Mouse (Mus musculus) MEL (cell line): ENCODE data around the gene Erich6.

Source experiments
- CHD2 ChIP-seq: IDR thresholded peaks from 2 replicates; pipeline ENCODE4 v1.6.1; 2011; ENCODE audit warnings: low read length, improper control_type of control experiment
- CTCF ChIP-seq, 3 experiments: IDR thresholded peaks in 2 of 3; conservative IDR thresholded peaks in 1 of 3; 2 replicates each; pipeline ENCODE4 v1.5.1; 2011 to 2012; ENCODE audit warnings: low read length in 3 of 3, low read depth in 2 of 3, mild to moderate bottlenecking in 2 of 3, improper control_type of control experiment in 1 of 3, inconsistent platforms in 1 of 3, mixed read lengths in 1 of 3, moderate library complexity in 1 of 3; ENCODE audit not compliant: control insufficient read depth in 1 of 3, insufficient read depth in 1 of 3, poor library complexity in 1 of 3, severe bottlenecking in 1 of 3
- GATA1 ChIP-seq: IDR thresholded peaks from 2 replicates; pipeline ENCODE4 v1.6.1; 2011; ENCODE audit warnings: low read depth, low read length, improper control_type of control experiment
- MAX ChIP-seq: IDR thresholded peaks from 2 replicates; pipeline ENCODE4 v1.6.1; 2011; ENCODE audit warnings: low read length, improper control_type of control experiment
- POLR2A ChIP-seq, 2 experiments: IDR thresholded peaks; 2 replicates each; pipeline ENCODE4 v1.6.1; 2011 to 2012; ENCODE audit warnings: low read length in 2 of 2, mild to moderate bottlenecking in 2 of 2, control low read depth in 1 of 2, improper control_type of control experiment in 1 of 2, low read depth in 1 of 2, moderate library complexity in 1 of 2; ENCODE audit not compliant: control insufficient read depth in 1 of 2, insufficient read depth in 1 of 2, poor library complexity in 1 of 2
- RAD21 ChIP-seq: IDR thresholded peaks from 2 replicates; pipeline ENCODE4 v1.6.1; 2011; ENCODE audit warnings: mild to moderate bottlenecking, low read depth, low read length, improper control_type of control experiment
- USF1 ChIP-seq: IDR thresholded peaks from 2 replicates; pipeline ENCODE4 v1.6.1; 2014; ENCODE audit warnings: low read depth, mild to moderate bottlenecking, inconsistent platforms, low read length, improper control_type of control experiment, moderate library complexity
- USF2 ChIP-seq, 2 experiments: IDR thresholded peaks; 2 replicates each; pipeline ENCODE4 v1.6.1; 2011 to 2012; ENCODE audit warnings: improper control_type of control experiment in 2 of 2, low read length in 2 of 2, borderline replicate concordance in 1 of 2, inconsistent platforms in 1 of 2, low read depth in 1 of 2, mild to moderate bottlenecking in 1 of 2; ENCODE audit not compliant: insufficient read depth in 1 of 2
- ZKSCAN1 ChIP-seq: IDR thresholded peaks from 2 replicates; pipeline ENCODE4 v1.6.1; 2012; ENCODE audit warnings: low read depth, mild to moderate bottlenecking, inconsistent platforms, low read length, improper control_type of control experiment, moderate library complexity

- no peak for TF ChIP-seq USF1
- no peak for TF ChIP-seq CTCF (IDR thresholded peaks at IDR 0.05 in 2 of 3, conservative IDR thresholded peaks at IDR 0.05 in 1 of 3; ENCODE audit: control insufficient read depth in 1 of 3, insufficient read depth in 1 of 3, low read depth in 2 of 3, low read length in 3 of 3, poor library complexity in 1 of 3, severe bottlenecking in 1 of 3)
- TF ChIP-seq POLR2A (IDR thresholded peaks at IDR 0.05; ENCODE audit: control insufficient read depth in 1 of 2, insufficient read depth in 1 of 2, low read depth in 1 of 2, low read length in 2 of 2, poor library complexity in 1 of 2) = no peak
- no peak for TF ChIP-seq RAD21
- no peak for TF ChIP-seq MAX
- TF ChIP-seq GATA1 = no peak
- no peak for TF ChIP-seq USF2 (IDR thresholded peaks at IDR 0.05; ENCODE audit: borderline replicate concordance in 1 of 2, insufficient read depth in 1 of 2, low read depth in 1 of 2, low read length in 2 of 2)
- TF ChIP-seq CHD2 = no peak
- TF ChIP-seq ZKSCAN1 = no peak
Measured at GRCm38 (mm10) chr3:58680943-58681637, 44.1 kb upstream of the Erich6 start.
